Comparison of ENCODE assay signal across 9 mouse cellular contexts in genomic region chr8:70723486-70724210, GRCm38 (mm10). TPM values are rescaled to one million over a fixed set of nuclear protein-coding genes. Genes with fewer than 3 reads are reported as not detected.
DNase-seq lines count a peak whose midpoint lies in the region; ATAC-seq and TF ChIP-seq lines count a peak whose summit lies in the region.
"Had no signal": no experiment of that assay in that cellular context is flagged by ENCODE, and none has a peak within 500 bp of the region (broad histone marks: within the 10 kb centered on the region; RNA-seq: fewer than 3 reads in every experiment).

Gene Pde4c (plus strand): TSS chr8:70723720.

- POLR2A ChIA-PET in Patski (lab: Charles Lee) = interaction anchor here (0.6 to 0.9 kb wide), 3 partner anchors 9 to 80 kb away, joined by 3 to 4 read pairs (median 3); partner anchors contain the start of gene Rab3a

- H3K9ac ChIP-seq in lung, postnatal 0 days (replicated peaks; ENCODE audit: low read depth) = no peak within 1 kb of the TSS
- H3K9ac ChIP-seq in midbrain, embryonic 11.5 days (ENCODE audit: low read length) = no peak within 1 kb of the TSS

- no peaks in the 10 kb centered on the region for H3K9me3 ChIP-seq in lung, postnatal 0 days (ENCODE audit: low read length)
- H3K9me3 ChIP-seq in midbrain, embryonic 11.5 days (ENCODE audit: control insufficient read depth, low read length) = no peaks in the 10 kb centered on the region

- peak; percentile 38; the same call in 1 of the 2 replicates for TF ChIP-seq EP300 in lung, postnatal 0 days (IDR thresholded peaks at IDR 0.05)

- no peaks in the 10 kb centered on the region for H3K36me3 ChIP-seq in lung, postnatal 0 days (ENCODE audit: insufficient read depth, low read length)
- H3K36me3 ChIP-seq in midbrain, embryonic 11.5 days (ENCODE audit: control insufficient read depth, insufficient read depth, low read length) = no peaks in the 10 kb centered on the region

- CTCF ChIA-PET in Patski (lab: Charles Lee) = interaction anchor here (1.1 to 1.3 kb wide), 3 partner anchors 29 to 116 kb away, joined by 3 to 7 read pairs (median 4); partner anchors contain the start of gene Arrdc2

- peak within 1 kb of the TSS; percentile 6 for H3K4me2 ChIP-seq in lung, postnatal 0 days (replicated peaks; ENCODE audit: low read depth, low read length)
- no peak within 1 kb of the TSS for H3K4me2 ChIP-seq in midbrain, embryonic 11.5 days

- H3K27ac ChIP-seq in lung, postnatal 0 days (ENCODE audit: low read length) = peak within 1 kb of the TSS; percentile 39
- no peak within 1 kb of the TSS for H3K27ac ChIP-seq in midbrain, embryonic 11.5 days (ENCODE audit: low read depth, low read length)

- ATAC-seq in Patski = peak; percentile 82
- ATAC-seq in lung, postnatal 0 days = peak; percentile 90
- no peak for ATAC-seq in midbrain, embryonic 11.5 days (ENCODE audit: low FRiP score)
- ATAC-seq: CD4-positive, CD25-positive, alpha-beta regulatory T cell, adult 4 months had no signal

- DNase-seq in gastrocnemius, postnatal 10 days = peak; percentile 2
- DNase-seq in gastrocnemius, adult 8-10 months (ENCODE audit: low spot score in 2 of 2) = no peak
- DNase-seq in Patski (ENCODE audit: low read depth, low spot score) = peak; percentile 80
- DNase-seq in kidney, postnatal 25 days = peak; percentile 96 to 97
- DNase-seq in lung, postnatal 0 days (ENCODE audit: low spot score) = peak; percentile 86
- no peak for DNase-seq in layer of hippocampus, adult 18-20 months (ENCODE audit: low spot score in 2 of 2)
- no peak for DNase-seq in midbrain, embryonic 11.5 days (ENCODE audit: low spot score, missing footprints)
- no peak for DNase-seq in thymus, postnatal 10 days (ENCODE audit: low spot score in 2 of 2)

- H3K27me3 ChIP-seq in Patski = no peaks in the 10 kb centered on the region
- 0 out of 2 replicates have a peak, but pooled peaks cover under 1% of the 10 kb centered on the region for H3K27me3 ChIP-seq in lung, postnatal 0 days (replicated peaks; ENCODE audit: insufficient read depth, low read length)
- H3K27me3 ChIP-seq in midbrain, embryonic 11.5 days (ENCODE audit: control insufficient read depth, insufficient read depth, low read length) = peaks cover under 1% of the 10 kb centered on the region

- no peaks in the 10 kb centered on the region for H3K4me1 ChIP-seq in lung, postnatal 0 days (ENCODE audit: insufficient read depth, low read depth, low read length)
- H3K4me1 ChIP-seq in midbrain, embryonic 11.5 days (ENCODE audit: control insufficient read depth, insufficient read depth, low read length) = no peaks in the 10 kb centered on the region

- H3K4me3 ChIP-seq in lung, postnatal 0 days (ENCODE audit: low read depth, low read length) = no peak within 1 kb of the TSS
- H3K4me3 ChIP-seq in midbrain, embryonic 11.5 days (ENCODE audit: low read depth, low read length) = no peak within 1 kb of the TSS

- TF ChIP-seq CTCF in Patski (IDR thresholded peaks at IDR 0.05) = no peak
- TF ChIP-seq CTCF in lung, postnatal 0 days (IDR thresholded peaks at IDR 0.05) = no peak

- in situ Hi-C loops in Patski (cut with MboI; ENCODE audit: low pct_unique_long_range_greater_than_20kb) = no loop called here

- WGBS in lung, postnatal 0 days = 41% methylated on average over 7 of the region's 7 CpGs
- 69% methylated on average over 7 of the region's 7 CpGs for WGBS in midbrain, embryonic 11.5 days

RNA-seq across cellular contexts. Expression of gene Pde4c, which starts in this region (rescaled TPM):
- 1 to 10 TPM; 2.5 to 3.0 TPM for total RNA-seq in gastrocnemius, postnatal 10 days (2021)
- 1 to 10 TPM in 2 of 4 experiments, under 1 TPM in 2; 0.65 to 2.3 (median 1.1) TPM for total RNA-seq in gastrocnemius, adult 8-10 months (2022)
- polyA plus RNA-seq in Patski (2021) = 15.0 TPM
- 0.93 and 2.0 TPM in 2 replicates for polyA plus RNA-seq in lung, postnatal 0 days (2015; fragmentation: Nextera tagmentation; extraction: Ambion mirVana)
- 1 to 10 TPM; 1.0 to 1.3 TPM for total RNA-seq in layer of hippocampus, adult 18-20 months (2021)
- 0.16 TPM in 1 of 2 replicates, not detected in the other for polyA plus RNA-seq in midbrain, embryonic 11.5 days (2014; fragmentation: Nextera tagmentation; extraction: Ambion mirVana)

Comparison
In these comparisons a context has a peak if more than half of its experiments do, and no peak if none do; other contexts are left out.
1. DNase-seq: peak in gastrocnemius, postnatal 10 days (single experiment), Patski (single experiment), kidney, postnatal 25 days (2 of 2) and lung, postnatal 0 days (single experiment); none in gastrocnemius, adult 8-10 months (0 of 2), layer of hippocampus, adult 18-20 months (0 of 2), midbrain, embryonic 11.5 days (single experiment) and thymus, postnatal 10 days (0 of 2).